Mouse (Mus musculus): ENCODE data around the gene Fbxo9.
"Not testable (repeated sequence)": the region's sequence is repeated elsewhere in the genome, so short reads cannot be mapped to it uniquely, and the experiment has no call there.

Fbxo9 gene

GRCm38 (mm10) chr9:78107912-78108795, 711 bp downstream of the Fbxo9 start:
- peak; percentile 88 for DNase-seq

GRCm38 (mm10) chr9:78107582-78107911, 1.3 kb downstream of the Fbxo9 start:
- peak; percentile 65 for DNase-seq

GRCm38 (mm10) chr9:78106821-78107220, 2.0 kb downstream of the Fbxo9 start:
- DNase-seq = no peak

- no peak for DNase-seq
Measured at GRCm38 (mm10) chr9:78105501-78105932, 3.3 kb downstream of the Fbxo9 start.

GRCm38 (mm10) chr9:78104973-78105372, 3.9 kb downstream of the Fbxo9 start:
- no peak for DNase-seq

- no peak for DNase-seq
Measured at GRCm38 (mm10) chr9:78103965-78104560, 4.8 kb downstream of the Fbxo9 start.

GRCm38 (mm10) chr9:78101431-78101830, 7.4 kb downstream of the Fbxo9 start:
- DNase-seq = no peak

- no peak for DNase-seq
Measured at GRCm38 (mm10) chr9:78100956-78101355, 7.9 kb downstream of the Fbxo9 start.

GRCm38 (mm10) chr9:78096376-78096775, 12.5 kb downstream of the Fbxo9 start:
- no peak for DNase-seq

- no peak for DNase-seq
Measured at GRCm38 (mm10) chr9:78095686-78096085, 13.2 kb downstream of the Fbxo9 start.

GRCm38 (mm10) chr9:78090596-78090995, 18.3 kb downstream of the Fbxo9 start:
- DNase-seq = no peak

GRCm38 (mm10) chr9:78089906-78090305, 19.0 kb downstream of the Fbxo9 start:
- no peak for DNase-seq

- no peak for DNase-seq
Measured at GRCm38 (mm10) chr9:78088971-78089370, 19.9 kb downstream of the Fbxo9 start.

- DNase-seq = no peak
Measured at GRCm38 (mm10) chr9:78088521-78088920, 20.3 kb downstream of the Fbxo9 start.

- DNase-seq = no peak
Measured at GRCm38 (mm10) chr9:78087751-78088150, 21.1 kb downstream of the Fbxo9 start.

GRCm38 (mm10) chr9:78085722-78086287, 23.1 kb downstream of the Fbxo9 start:
- no peak for DNase-seq

GRCm38 (mm10) chr9:78084341-78084740, 24.5 kb downstream of the Fbxo9 start:
- no peak for DNase-seq

GRCm38 (mm10) chr9:78081835-78082234, 27.0 kb downstream of the Fbxo9 start:
- no peak for DNase-seq

- no peak for DNase-seq
Measured at GRCm38 (mm10) chr9:78078240-78078639, 30.6 kb downstream of the Fbxo9 start.

GRCm38 (mm10) chr9:78075256-78075655, 33.6 kb downstream of the Fbxo9 start:
- no peak for DNase-seq

- DNase-seq = no peak
Measured at GRCm38 (mm10) chr9:78073713-78074340, 35.0 kb downstream of the Fbxo9 start.

GRCm38 (mm10) chr9:78073291-78073690, 35.6 kb downstream of the Fbxo9 start:
- DNase-seq = not testable (repeated sequence)

- no peak for DNase-seq
Measured at GRCm38 (mm10) chr9:78071626-78072025, 37.2 kb downstream of the Fbxo9 start.

GRCm38 (mm10) chr9:78070496-78070895, 38.4 kb downstream of the Fbxo9 start:
- no peak for DNase-seq

Data from embryo, embryonic 11 days (tissue).